ENCODE assay signal across 29 mouse cellular contexts in the genomic region with DNA sequence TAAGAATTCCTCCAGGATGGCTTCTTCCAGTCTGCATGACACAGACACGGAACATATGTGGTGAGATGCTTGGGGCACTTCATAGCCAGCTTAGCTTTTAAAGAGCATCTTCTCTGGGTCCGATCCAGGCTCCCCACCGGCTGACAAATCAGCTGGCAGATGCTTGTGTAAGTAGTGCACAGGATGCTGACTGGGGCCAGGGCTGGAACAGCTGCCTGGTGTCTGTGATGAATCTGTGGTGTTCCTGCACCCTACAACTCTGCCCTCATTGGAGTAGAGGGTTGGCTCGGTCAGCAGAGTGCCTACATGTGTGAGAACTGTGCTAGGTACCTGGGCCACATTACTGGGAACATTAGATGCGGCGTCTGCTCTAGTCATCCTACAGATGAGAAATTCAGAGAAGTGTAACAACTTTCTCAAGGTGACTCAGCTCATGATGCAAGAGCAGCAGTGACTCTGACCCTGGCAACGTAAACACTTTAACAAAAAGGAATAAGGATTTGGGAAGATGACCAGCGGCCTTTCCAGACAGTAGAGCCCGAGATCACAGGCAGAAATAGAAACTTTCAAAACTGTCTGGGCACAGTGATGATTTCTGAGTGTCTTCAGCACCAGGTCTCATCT. TPM values are rescaled to one million over a fixed set of nuclear protein-coding genes. Genes with fewer than 3 reads are reported as not detected.
A peak's percentile ranks its signal among the peaks of the same experiment; 100 is the strongest.
DNase-seq lines count a peak whose midpoint lies in the region; ATAC-seq and TF ChIP-seq lines count a peak whose summit lies in the region.
"Had no signal": no experiment of that assay in that cellular context is flagged by ENCODE, and none has a peak within 500 bp of the region (broad histone marks: within the 10 kb centered on the region; RNA-seq: fewer than 3 reads in every experiment).

No protein-coding gene starts in this region.

- no peaks in the 10 kb centered on the region for H3K9me3 ChIP-seq in forebrain, postnatal 0 days (ENCODE audit: low read length)
- no peaks in the 10 kb centered on the region for H3K9me3 ChIP-seq in forebrain, embryonic 14.5 days (replicated peaks; ENCODE audit: control insufficient read depth, low read length)
- H3K9me3 ChIP-seq in midbrain, postnatal 0 days (ENCODE audit: low read length), result no peaks in the 10 kb centered on the region
- H3K9me3 ChIP-seq in midbrain, embryonic 15.5 days, result no peaks in the 10 kb centered on the region
- no peaks in the 10 kb centered on the region for H3K9me3 ChIP-seq in intestine, embryonic 16.5 days (ENCODE audit: control insufficient read depth, low read length)
- H3K9me3 ChIP-seq in heart, embryonic 12.5 days (replicated peaks), result no peaks in the 10 kb centered on the region
- H3K9me3 ChIP-seq: embryonic facial prominence, embryonic 10.5 days; limb, embryonic 10.5 days; liver, embryonic 15.5 days; lung, embryonic 15.5 days; neural tube, embryonic 15.5 days had no signal

- no peak for TF ChIP-seq CTCF in forebrain, postnatal 0 days (IDR thresholded peaks at IDR 0.05; ENCODE audit: low read depth)
- TF ChIP-seq CTCF in midbrain, postnatal 0 days (IDR thresholded peaks at IDR 0.05), result no peak
- no peak for TF ChIP-seq CTCF in embryonic fibroblast, embryonic 13.5 days (IDR thresholded peaks at IDR 0.05; ENCODE audit: borderline replicate concordance, insufficient read depth, low read length)

- ATAC-seq in forebrain, postnatal 0 days, result peak; percentile 18; the same call in 1 of the 2 replicates
- ATAC-seq in forebrain, embryonic 14.5 days, result no peak
- ATAC-seq in midbrain, postnatal 0 days (ENCODE audit: low FRiP score), result no peak
- no peak for ATAC-seq in midbrain, embryonic 15.5 days (replicated peaks)
- no peak for ATAC-seq in intestine, embryonic 16.5 days
- no peak for ATAC-seq in heart, embryonic 12.5 days (ENCODE audit: insufficient number of reproducible peaks, low FRiP score)
- ATAC-seq: CD4-positive, CD25-positive, alpha-beta regulatory T cell, adult 4 months; midbrain, embryonic 16.5 days had no signal

- TF ChIP-seq POLR2A in embryonic fibroblast, embryonic 13.5 days (IDR thresholded peaks at IDR 0.05; ENCODE audit: low read depth, low read length), result no peak

- H3K36me3 ChIP-seq in forebrain, postnatal 0 days (ENCODE audit: insufficient read depth), result 0 out of 2 replicates have a peak, but pooled peaks cover 2% of the 10 kb centered on the region
- H3K36me3 ChIP-seq in forebrain, embryonic 14.5 days (ENCODE audit: control insufficient read depth, insufficient read depth, low read length), result no peaks in the 10 kb centered on the region
- no peaks in the 10 kb centered on the region for H3K36me3 ChIP-seq in midbrain, postnatal 0 days (ENCODE audit: insufficient read depth, low read length)
- H3K36me3 ChIP-seq in midbrain, embryonic 15.5 days (replicated peaks), result no peaks in the 10 kb centered on the region
- H3K36me3 ChIP-seq in intestine, embryonic 16.5 days (ENCODE audit: control insufficient read depth, insufficient read depth, low read length), result no peaks in the 10 kb centered on the region
- peaks cover 15% of the 10 kb centered on the region for H3K36me3 ChIP-seq in heart, embryonic 12.5 days
- H3K36me3 ChIP-seq: liver, embryonic 15.5 days; lung, embryonic 15.5 days had no signal

- H3K9ac ChIP-seq in forebrain, postnatal 0 days, result no peak overlapping the region
- no peak overlapping the region for H3K9ac ChIP-seq in forebrain, embryonic 14.5 days (ENCODE audit: low read length)
- H3K9ac ChIP-seq in midbrain, postnatal 0 days (replicated peaks; ENCODE audit: low read length, poor library complexity, severe bottlenecking), result no peak overlapping the region
- no peak overlapping the region for H3K9ac ChIP-seq in midbrain, embryonic 15.5 days
- no peak overlapping the region for H3K9ac ChIP-seq in intestine, embryonic 16.5 days (ENCODE audit: low read depth, low read length)
- H3K9ac ChIP-seq in heart, embryonic 12.5 days, result no peak overlapping the region
- H3K9ac ChIP-seq: liver, embryonic 15.5 days; lung, embryonic 15.5 days; neural tube, embryonic 15.5 days had no signal

- DNase-seq in forebrain, postnatal 0 days, result no peak
- DNase-seq in forebrain, embryonic 14.5 days (ENCODE audit: low spot score), result no peak
- peak; percentile 64 for DNase-seq in midbrain, postnatal 0 days (ENCODE audit: low spot score)
- DNase-seq: adrenal gland, adult 8-10 months; cerebellum, adult 2 months; heart, postnatal 10 days; kidney, adult 18-20 months; liver; lung, postnatal 36 days; right cerebral cortex, adult 18-20 months; right cerebral cortex, postnatal 4 days; thymus, postnatal 14 days had no signal

- 85% methylated on average over 9 of the region's 9 CpGs for WGBS in forebrain, postnatal 0 days
- 84% methylated on average over 9 of the region's 9 CpGs for WGBS in forebrain, embryonic 14.5 days
- 83% methylated on average over 9 of the region's 9 CpGs for WGBS in midbrain, postnatal 0 days
- whole genome bisulfite sequencing in midbrain, embryonic 15.5 days, result 84% methylated on average over 9 of the region's 9 CpGs
- WGBS in intestine, embryonic 16.5 days, result 73% methylated on average over 9 of the region's 9 CpGs
- WGBS in heart, embryonic 12.5 days, result 76% methylated on average over 9 of the region's 9 CpGs

- no peak overlapping the region for H3K27ac ChIP-seq in forebrain, postnatal 0 days (ENCODE audit: low read depth, low read length)
- H3K27ac ChIP-seq in forebrain, embryonic 14.5 days (ENCODE audit: low read depth, low read length), result no peak overlapping the region
- H3K27ac ChIP-seq in midbrain, postnatal 0 days (ENCODE audit: low read depth, low read length), result no peak overlapping the region
- no peak overlapping the region for H3K27ac ChIP-seq in midbrain, embryonic 15.5 days
- H3K27ac ChIP-seq in embryonic fibroblast, embryonic 13.5 days (ENCODE audit: insufficient read depth, low read length), result peak overlapping the region; percentile 24; the same call in 1 of the 2 replicates
- no peak overlapping the region for H3K27ac ChIP-seq in intestine, embryonic 16.5 days (ENCODE audit: low read length)
- no peak overlapping the region for H3K27ac ChIP-seq in heart, embryonic 12.5 days (ENCODE audit: poor library complexity, severe bottlenecking)
- H3K27ac ChIP-seq: embryonic facial prominence, embryonic 10.5 days; kidney, postnatal 0 days; left cerebral cortex, adult 2 months; limb, embryonic 10.5 days; liver, embryonic 15.5 days; lung, embryonic 15.5 days; neural tube, embryonic 15.5 days had no signal

- no peak overlapping the region for H3K4me3 ChIP-seq in forebrain, postnatal 0 days (ENCODE audit: low read depth, low read length)
- H3K4me3 ChIP-seq in forebrain, embryonic 14.5 days (ENCODE audit: low read depth, low read length), result no peak overlapping the region
- H3K4me3 ChIP-seq in midbrain, postnatal 0 days (ENCODE audit: low read depth, low read length), result no peak overlapping the region
- H3K4me3 ChIP-seq in midbrain, embryonic 15.5 days, result no peak overlapping the region
- H3K4me3 ChIP-seq in embryonic fibroblast, embryonic 13.5 days (ENCODE audit: insufficient read depth, low read length), result no peak overlapping the region
- no peak overlapping the region for H3K4me3 ChIP-seq in intestine, embryonic 16.5 days (ENCODE audit: low read length)
- no peak overlapping the region for H3K4me3 ChIP-seq in heart, embryonic 12.5 days
- H3K4me3 ChIP-seq: embryonic facial prominence, embryonic 10.5 days; left cerebral cortex, adult 2 months; limb, embryonic 10.5 days; liver, embryonic 15.5 days; lung, embryonic 15.5 days; neural tube, embryonic 15.5 days had no signal

- H3K27me3 ChIP-seq in forebrain, postnatal 0 days (ENCODE audit: insufficient read depth, low read length), result no peaks in the 10 kb centered on the region
- no peaks in the 10 kb centered on the region for H3K27me3 ChIP-seq in forebrain, embryonic 14.5 days (replicated peaks; ENCODE audit: control insufficient read depth, insufficient read depth, low read length)
- no peaks in the 10 kb centered on the region for H3K27me3 ChIP-seq in midbrain, postnatal 0 days (ENCODE audit: insufficient read depth, low read length)
- H3K27me3 ChIP-seq in midbrain, embryonic 15.5 days (replicated peaks), result no peaks in the 10 kb centered on the region
- no peaks in the 10 kb centered on the region for H3K27me3 ChIP-seq in intestine, embryonic 16.5 days (replicated peaks; ENCODE audit: control insufficient read depth, insufficient read depth, low read length)
- H3K27me3 ChIP-seq in heart, embryonic 12.5 days (replicated peaks), result no peaks in the 10 kb centered on the region
- H3K27me3 ChIP-seq: liver, embryonic 15.5 days; lung, embryonic 15.5 days; neural tube, embryonic 15.5 days had no signal

- H3K4me1 ChIP-seq in forebrain, postnatal 0 days (ENCODE audit: insufficient read depth), result no peaks in the 10 kb centered on the region
- H3K4me1 ChIP-seq in forebrain, embryonic 14.5 days (ENCODE audit: control insufficient read depth, insufficient read depth, low read length), result no peaks in the 10 kb centered on the region
- no peaks in the 10 kb centered on the region for H3K4me1 ChIP-seq in midbrain, postnatal 0 days (ENCODE audit: insufficient read depth, low read length)
- H3K4me1 ChIP-seq in midbrain, embryonic 15.5 days, result peaks cover 4% of the 10 kb centered on the region; the same call in 1 of the 2 replicates
- H3K4me1 ChIP-seq in embryonic fibroblast, embryonic 13.5 days (ENCODE audit: control insufficient read depth, insufficient read depth, low read length), result peaks cover 5% of the 10 kb centered on the region; the same call in 1 of the 2 replicates
- no peaks in the 10 kb centered on the region for H3K4me1 ChIP-seq in intestine, embryonic 16.5 days (ENCODE audit: control insufficient read depth, insufficient read depth, low read length)
- no peaks in the 10 kb centered on the region for H3K4me1 ChIP-seq in heart, embryonic 12.5 days (replicated peaks)
- H3K4me1 ChIP-seq: limb, embryonic 10.5 days; liver, embryonic 15.5 days; lung, embryonic 15.5 days; neural tube, embryonic 15.5 days had no signal

- no peak overlapping the region for H3K4me2 ChIP-seq in forebrain, postnatal 0 days (ENCODE audit: low read depth)
- no peak overlapping the region for H3K4me2 ChIP-seq in forebrain, embryonic 14.5 days (ENCODE audit: low read length)
- H3K4me2 ChIP-seq in midbrain, postnatal 0 days (ENCODE audit: low read depth, low read length, poor library complexity, severe bottlenecking), result no peak overlapping the region
- H3K4me2 ChIP-seq in midbrain, embryonic 15.5 days, result no peak overlapping the region
- H3K4me2 ChIP-seq in intestine, embryonic 16.5 days (ENCODE audit: low read depth, low read length), result no peak overlapping the region
- no peak overlapping the region for H3K4me2 ChIP-seq in heart, embryonic 12.5 days
- H3K4me2 ChIP-seq: heart, embryonic 11.5 days; liver, embryonic 15.5 days; lung, embryonic 15.5 days; neural tube, embryonic 15.5 days had no signal

RNA-seq across cellular contexts. Expression of gene Cwc15, which starts 34.5 kb away (rescaled TPM):
- total RNA-seq in forebrain, postnatal 0 days (2014; rRNA removed), result 71.9 and 97.0 TPM in 2 replicates
- polyA plus RNA-seq in forebrain, postnatal 0 days (2015; fragmentation: Nextera tagmentation; extraction: Ambion mirVana), result 154 and 173 TPM in 2 replicates
- 175 and 186 TPM in 2 replicates for polyA plus RNA-seq in forebrain, embryonic 14.5 days (2014; fragmentation: Nextera tagmentation; extraction: Ambion mirVana)
- 50.4 and 57.5 TPM in 2 replicates for total RNA-seq in midbrain, postnatal 0 days (2014; rRNA removed)
- polyA plus RNA-seq in midbrain, postnatal 0 days (2015; fragmentation: Nextera tagmentation; extraction: Ambion mirVana), result 140 and 142 TPM in 2 replicates
- 135 and 142 TPM in 2 replicates for polyA plus RNA-seq in midbrain, embryonic 15.5 days (2015; fragmentation: Nextera tagmentation; extraction: Ambion mirVana)
- 133 and 144 TPM in 2 replicates for polyA plus RNA-seq in embryonic fibroblast, embryonic 13.5 days (2011; ENCODE audit: insufficient read length, low read depth, missing spikeins)
- 124 and 133 TPM in 2 replicates for polyA plus RNA-seq in intestine, embryonic 16.5 days (2015; fragmentation: Nextera tagmentation; extraction: Ambion mirVana)
- polyA plus RNA-seq in heart, embryonic 12.5 days (2016; fragmentation: Nextera tagmentation; extraction: Ambion mirVana), result 126 and 130 TPM in 2 replicates

RNA-seq across cellular contexts. Expression of gene Kdm4d, which starts 34.7 kb away (rescaled TPM):
- total RNA-seq in forebrain, postnatal 0 days (2014; rRNA removed), result 1.4 and 2.4 TPM in 2 replicates
- polyA plus RNA-seq in forebrain, postnatal 0 days (2015; fragmentation: Nextera tagmentation; extraction: Ambion mirVana), result 1.2 and 1.3 TPM in 2 replicates
- 0.36 and 0.38 TPM in 2 replicates for polyA plus RNA-seq in forebrain, embryonic 14.5 days (2014; fragmentation: Nextera tagmentation; extraction: Ambion mirVana)
- total RNA-seq in midbrain, postnatal 0 days (2014; rRNA removed), result 1.4 and 2.2 TPM in 2 replicates
- polyA plus RNA-seq in midbrain, postnatal 0 days (2015; fragmentation: Nextera tagmentation; extraction: Ambion mirVana), result 1.6 and 2.1 TPM in 2 replicates
- 0.80 and 1.3 TPM in 2 replicates for polyA plus RNA-seq in midbrain, embryonic 15.5 days (2015; fragmentation: Nextera tagmentation; extraction: Ambion mirVana)
- polyA plus RNA-seq in embryonic fibroblast, embryonic 13.5 days (2011; ENCODE audit: insufficient read length, low read depth, missing spikeins), result not detected in 2 replicates
- 0.22 and 0.28 TPM in 2 replicates for polyA plus RNA-seq in intestine, embryonic 16.5 days (2015; fragmentation: Nextera tagmentation; extraction: Ambion mirVana)
- polyA plus RNA-seq in heart, embryonic 12.5 days (2016; fragmentation: Nextera tagmentation; extraction: Ambion mirVana), result 0.14 and 0.15 TPM in 2 replicates
- total RNA-seq: gastrocnemius, adult 8-10 months; heart, postnatal 10 days had no signal
- polyA plus RNA-seq: forebrain, embryonic 11.5 days; large intestine, adult 2 months; liver, embryonic 15.5 days had no signal
